Mouse (Mus musculus) embryonic facial prominence, embryonic 14.5 days (tissue): ENCODE measurements around the gene Slc39a11. TPM values are rescaled to one million over a fixed set of nuclear protein-coding genes. Genes with fewer than 3 reads are reported as not detected.

Experiments
- ATAC-seq: fragments of 200-750 bp; cut with Nextera tagmentation; 2 replicates; pipeline ENCODE4 v1.8.0; 2017; ENCODE audit warnings: low read depth, moderate number of reproducible peaks, moderate TSS enrichment
- DNase-seq: peaks from one replicate; pipeline ENCODE4 v3.0.0-alpha.2; 2015; ENCODE audit warnings: low spot score
- H3K27ac ChIP-seq: fragments of 300-500 bp; sonication (generic); replicated peaks from 2 replicates; pipeline ENCODE4 v1.5.1; 2014; ENCODE audit warnings: low read depth, mild to moderate bottlenecking, low read length, moderate library complexity
- H3K27me3 ChIP-seq: fragments of 300-500 bp; sonication (generic); replicated peaks from 2 replicates; pipeline ENCODE4 v1.6.1; 2014; ENCODE audit warnings: low read length; ENCODE audit not compliant: control insufficient read depth, insufficient read depth
- H3K36me3 ChIP-seq: fragments of 300-500 bp; sonication (generic); 2 replicates; pipeline ENCODE4 v1.6.1; 2014; ENCODE audit warnings: low read length, mixed read lengths; ENCODE audit not compliant: control insufficient read depth, insufficient read depth
- H3K4me1 ChIP-seq: fragments of 300-500 bp; sonication (generic); 2 replicates; pipeline ENCODE4 v1.6.1; 2014; ENCODE audit warnings: antibody characterized with exemption, low read length; ENCODE audit not compliant: control insufficient read depth, insufficient read depth
- H3K4me2 ChIP-seq: fragments of 300-500 bp; sonication (generic); 2 replicates; pipeline ENCODE4 v1.6.1; 2014; ENCODE audit warnings: low read depth, mild to moderate bottlenecking, low read length, moderate library complexity, mixed read lengths
- H3K4me3 ChIP-seq: fragments of 300-500 bp; sonication (generic); 2 replicates; pipeline ENCODE4 v1.5.1; 2014; ENCODE audit warnings: low read depth, mild to moderate bottlenecking, low read length
- H3K9ac ChIP-seq: fragments of 300-500 bp; sonication (generic); 2 replicates; pipeline ENCODE4 v1.6.1; 2014; ENCODE audit warnings: low read depth, mild to moderate bottlenecking, low read length, moderate library complexity, mixed read lengths
- H3K9me3 ChIP-seq: fragments of 300-500 bp; sonication (generic); 2 replicates; pipeline ENCODE4 v1.6.1; 2016; ENCODE audit warnings: low read length; ENCODE audit not compliant: control insufficient read depth
- WGBS: fragments of 180-500 bp; shearing (Covaris S2); extraction: QIAGEN DNeasy Blood & Tissue Kit; methylation state at CpG from one replicate; pipeline ENCODE4 v1.1.7; 2014; 5-methylcytosine and 5-hydroxymethylcytosine counted together
- polyA plus RNA-seq: library from polyadenylated mRNA; unstranded; fragments of >200 nt; fragmentation: Nextera tagmentation; extraction: Ambion mirVana; gene quantifications from 2 replicates; pipeline ENCODE4 v1.2.1, GENCODE M21; 2014

Gene Slc39a11
- polyA plus RNA-seq, 1 experiment from 2014 or later, result 23.6 TPM

GRCm38 (mm10) chr11:113303204-113303603 is 346.7 kb downstream of the Slc39a11 start:
- Histone ChIP-seq H3K27me3 (no peaks in the 10 kb centered on the region), H3K27ac (no peak overlapping the region), H3K4me3 (no peak overlapping the region), H3K4me1 (no peaks in the 10 kb centered on the region), H3K36me3 (no peaks in the 10 kb centered on the region), H3K9me3 (no peaks in the 10 kb centered on the region), H3K4me2 (no peak overlapping the region), H3K9ac (no peak overlapping the region)
- 80% methylated on average over 5 of the region's 5 CpGs for WGBS
- no peak for ATAC-seq
- DNase-seq, result no peak

GRCm38 (mm10) chr11:113299492-113299891 is 350.4 kb downstream of the Slc39a11 start:
- DNase-seq, result no peak
- ATAC-seq, result no peak
- WGBS, result 66% methylated on average over 10 of the region's 10 CpGs

GRCm38 (mm10) chr11:113297765-113298164 is 352.1 kb downstream of the Slc39a11 start:
- no peak overlapping the region for H3K27ac ChIP-seq
- peaks cover 6% of the 10 kb centered on the region; the same call in 1 of the 2 replicates for H3K4me1 ChIP-seq
- H3K36me3 ChIP-seq, result no peaks in the 10 kb centered on the region
- WGBS, result 8% methylated on average over 2 of the region's 2 CpGs
- H3K27me3 ChIP-seq, result no peaks in the 10 kb centered on the region
- DNase-seq (peak; percentile 83), ATAC-seq (peak; percentile 48)
- no peak overlapping the region for H3K4me2 ChIP-seq
- no peaks in the 10 kb centered on the region for H3K9me3 ChIP-seq
- no peak overlapping the region for H3K9ac ChIP-seq
- H3K4me3 ChIP-seq, result no peak overlapping the region

More at GRCm38 (mm10) chr11:113299492-113299891, 350.4 kb downstream of the Slc39a11 start:
- Histone ChIP-seq H3K9me3 (no peaks in the 10 kb centered on the region), H3K9ac (no peak overlapping the region), H3K4me3 (no peak overlapping the region), H3K36me3 (no peaks in the 10 kb centered on the region), H3K27me3 (no peaks in the 10 kb centered on the region), H3K27ac (no peak overlapping the region), H3K4me2 (no peak overlapping the region), H3K4me1 (peaks cover 6% of the 10 kb centered on the region; the same call in 1 of the 2 replicates)

- Histone ChIP-seq H3K4me1 (peaks cover 9% of the 10 kb centered on the region), H3K36me3 (no peaks in the 10 kb centered on the region), H3K27me3 (no peaks in the 10 kb centered on the region), H3K27ac (no peak overlapping the region), H3K9me3 (no peaks in the 10 kb centered on the region), H3K9ac (no peak overlapping the region), H3K4me3 (no peak overlapping the region), H3K4me2 (no peak overlapping the region)
- ATAC-seq (peak; percentile 39; the same call in 1 of the 2 replicates), DNase-seq (peak; percentile 84)
- 53% methylated on average over 22 of the region's 22 CpGs for WGBS
Measured at GRCm38 (mm10) chr11:113296912-113297625, 352.8 kb downstream of the Slc39a11 start.

- no peak overlapping the region for H3K9ac ChIP-seq
- DNase-seq, result peak; percentile 71
- ATAC-seq, result no peak
- WGBS, result 44% methylated on average over 7 of the region's 7 CpGs
- no peaks in the 10 kb centered on the region for H3K9me3 ChIP-seq
- H3K4me3 ChIP-seq, result no peak overlapping the region
- H3K27ac ChIP-seq, result peak overlapping the region; percentile 22; the same call in 1 of the 2 replicates
- H3K36me3 ChIP-seq, result no peaks in the 10 kb centered on the region
- no peaks in the 10 kb centered on the region for H3K27me3 ChIP-seq
- no peak overlapping the region for H3K4me2 ChIP-seq
- H3K4me1 ChIP-seq, result peaks cover 14% of the 10 kb centered on the region
Measured at GRCm38 (mm10) chr11:113296162-113296561, 353.7 kb downstream of the Slc39a11 start.

GRCm38 (mm10) chr11:113294518-113294917 is 355.4 kb downstream of the Slc39a11 start:
- Histone ChIP-seq H3K36me3 (no peaks in the 10 kb centered on the region), H3K9ac (no peak overlapping the region), H3K27me3 (no peaks in the 10 kb centered on the region), H3K9me3 (no peaks in the 10 kb centered on the region), H3K4me2 (no peak overlapping the region), H3K4me1 (peaks cover 14% of the 10 kb centered on the region), H3K4me3 (no peak overlapping the region), H3K27ac (no peak overlapping the region)
- DNase-seq (peak; percentile 48), ATAC-seq (peak; percentile 20; the same call in 1 of the 2 replicates)
- 18% methylated on average over 8 of the region's 8 CpGs for WGBS

- no peak overlapping the region for H3K4me2 ChIP-seq
- H3K9ac ChIP-seq, result no peak overlapping the region
- peaks cover 14% of the 10 kb centered on the region for H3K4me1 ChIP-seq
- H3K27ac ChIP-seq, result no peak overlapping the region
- WGBS, result 73% methylated on average over 12 of the region's 13 CpGs
- ATAC-seq (no peak), DNase-seq (no peak)
- no peaks in the 10 kb centered on the region for H3K27me3 ChIP-seq
- H3K4me3 ChIP-seq, result no peak overlapping the region
- no peaks in the 10 kb centered on the region for H3K36me3 ChIP-seq
- H3K9me3 ChIP-seq, result no peaks in the 10 kb centered on the region
Measured at GRCm38 (mm10) chr11:113292906-113293614, 356.8 kb downstream of the Slc39a11 start.

GRCm38 (mm10) chr11:113291781-113292714 is 357.8 kb downstream of the Slc39a11 start:
- no peaks in the 10 kb centered on the region for H3K27me3 ChIP-seq
- no peak overlapping the region for H3K9ac ChIP-seq
- peak overlapping the region; percentile 67 for H3K27ac ChIP-seq
- H3K4me1 ChIP-seq, result peaks cover 14% of the 10 kb centered on the region
- H3K4me2 ChIP-seq, result no peak overlapping the region
- H3K4me3 ChIP-seq, result no peak overlapping the region
- H3K9me3 ChIP-seq, result no peaks in the 10 kb centered on the region
- peak; percentile 50 for DNase-seq
- 54% methylated on average over 17 of the region's 17 CpGs for WGBS
- no peak for ATAC-seq
- H3K36me3 ChIP-seq, result no peaks in the 10 kb centered on the region
